Mouse (Mus musculus): ENCODE measurements around the gene Nck1. TPM values are rescaled to one million over a fixed set of nuclear protein-coding genes. Genes with fewer than 3 reads are reported as not detected.

The Nck1 gene
- total RNA-seq, 2 experiments from 2014 or later: 36.7 to 36.9 TPM

- no peak for DNase-seq
Measured at GRCm38 (mm10) chr9:100469681-100470080, 76.3 kb downstream of the Nck1 start.

DNA sequence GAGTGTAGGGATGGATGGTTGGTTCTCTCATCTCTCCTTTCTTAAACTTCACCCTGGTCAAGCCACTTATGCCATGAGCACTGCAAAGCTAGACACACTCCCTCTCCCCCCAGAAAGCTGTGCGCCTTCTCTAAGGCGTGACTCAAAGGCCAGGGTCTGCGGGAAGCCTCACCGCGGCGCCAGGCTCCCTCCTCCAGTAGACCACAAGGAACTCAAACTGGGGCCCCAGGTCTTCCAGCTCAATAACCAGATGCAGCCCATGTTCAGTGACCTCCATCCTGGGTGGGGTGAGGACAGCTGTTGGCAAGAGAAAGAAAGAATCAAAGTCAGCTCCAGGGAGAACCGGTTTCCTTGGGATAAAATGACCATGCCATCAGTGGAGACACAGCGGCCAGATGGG, 77.8 kb downstream of the Nck1 start:
- DNase-seq: no peak

DNA sequence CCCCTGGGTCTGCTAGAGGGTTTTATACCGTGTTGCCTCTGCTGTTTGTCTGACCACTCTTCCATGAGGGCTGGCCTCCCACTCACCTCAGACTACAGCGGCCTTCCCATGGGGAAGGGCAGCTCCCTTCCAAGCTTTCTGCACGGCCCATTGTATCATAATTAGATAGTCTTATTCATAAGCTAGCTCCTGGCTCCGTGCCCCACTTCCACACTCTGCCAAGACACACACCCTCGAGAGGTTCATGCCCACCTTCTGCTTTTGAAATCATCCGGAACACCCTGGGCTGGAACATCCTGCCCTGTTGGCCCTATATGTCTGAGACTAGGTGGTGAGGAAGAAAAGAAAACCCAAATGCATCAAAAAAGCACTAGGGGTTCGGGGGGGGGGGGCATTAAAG, 78.3 kb downstream of the Nck1 start:
- no peak for DNase-seq

- DNase-seq: peak; percentile 41 to 46
Measured at GRCm38 (mm10) chr9:100466743-100467142, 79.2 kb downstream of the Nck1 start.

- DNase-seq: no peak
Measured at GRCm38 (mm10) chr9:100465988-100466387, 79.9 kb downstream of the Nck1 start.

GRCm38 (mm10) chr9:100465380-100465779, 80.6 kb downstream of the Nck1 start:
- no peak for DNase-seq

GRCm38 (mm10) chr9:100463771-100464170, 82.2 kb downstream of the Nck1 start:
- DNase-seq: no peak

DNA sequence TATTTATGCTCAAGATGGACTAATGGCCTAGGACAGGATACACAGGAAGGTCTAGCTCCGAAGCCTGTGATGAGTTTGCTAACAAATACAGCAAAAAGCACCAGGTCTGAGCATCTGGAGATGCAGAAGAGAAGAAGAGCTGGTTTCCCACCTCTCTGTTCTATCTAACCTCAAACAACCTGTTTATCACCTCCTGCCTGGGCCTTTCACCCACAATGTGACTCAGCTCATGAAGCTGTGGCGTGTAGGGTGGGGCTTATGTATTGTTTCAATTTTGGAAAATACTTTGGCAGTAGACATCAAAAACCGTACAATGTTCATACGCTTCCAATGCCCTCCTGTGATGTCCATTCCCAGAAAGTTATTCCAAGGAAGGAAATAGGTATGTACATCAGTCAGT, 83.8 kb downstream of the Nck1 start:
- DNase-seq: no peak

- DNase-seq: peak; percentile 81
Measured at GRCm38 (mm10) chr9:100461671-100462070, 84.3 kb downstream of the Nck1 start.

DNA sequence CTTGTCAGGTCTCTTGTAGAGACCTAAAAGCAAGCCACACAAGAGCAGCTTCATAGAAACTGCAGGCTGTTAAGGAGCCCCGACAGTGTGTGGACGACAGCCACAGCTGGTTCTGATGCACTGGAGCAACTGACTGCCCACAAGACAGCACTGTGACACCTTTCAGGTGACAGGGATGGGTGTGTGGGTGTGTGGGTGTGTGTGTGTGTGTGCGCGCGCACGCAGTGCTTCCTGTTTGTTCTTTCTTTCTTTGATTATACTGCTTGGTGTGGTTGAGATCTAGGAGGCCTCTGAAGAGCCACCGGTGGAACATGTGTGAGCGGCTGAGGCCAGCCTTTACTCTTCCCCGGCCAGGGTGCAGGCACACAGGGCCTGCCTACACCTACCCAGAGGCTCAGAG, 85.7 kb downstream of the Nck1 start:
- DNase-seq: no peak

DNA sequence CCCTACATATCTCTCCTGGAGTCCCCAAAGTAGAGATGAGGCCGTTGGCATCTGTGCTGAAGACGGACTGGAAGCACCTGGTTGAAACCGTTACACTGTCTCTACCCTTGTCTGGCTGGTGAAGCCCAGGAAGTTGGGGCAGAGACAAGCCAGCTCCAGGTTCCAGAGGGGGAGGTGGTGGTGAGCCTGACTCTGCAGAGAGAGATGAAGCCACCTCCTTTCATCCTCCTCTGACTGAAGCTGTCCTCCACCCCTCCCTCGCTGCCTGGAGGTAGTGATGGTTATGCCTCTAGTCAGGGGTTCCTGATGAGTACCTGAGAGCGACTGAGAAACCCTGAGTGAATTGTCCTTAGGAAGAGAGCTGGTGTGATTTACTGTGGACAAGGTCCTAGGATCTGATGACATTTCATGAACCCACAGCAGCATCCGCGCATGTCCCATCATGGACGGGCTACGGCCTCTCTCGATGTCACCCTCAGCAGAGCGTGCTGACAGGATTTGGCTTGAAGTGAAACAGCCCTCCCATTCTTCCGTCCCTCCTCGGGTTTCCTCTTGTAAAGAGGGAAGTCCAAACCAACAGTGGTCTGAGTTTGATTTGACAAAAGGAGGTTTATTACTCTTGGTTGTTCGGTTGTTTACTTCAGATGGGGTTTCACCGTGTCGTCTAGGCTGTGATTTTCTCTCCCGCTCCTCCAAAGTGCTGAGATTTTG, 87.8 kb downstream of the Nck1 start:
- no peak for DNase-seq

DNA sequence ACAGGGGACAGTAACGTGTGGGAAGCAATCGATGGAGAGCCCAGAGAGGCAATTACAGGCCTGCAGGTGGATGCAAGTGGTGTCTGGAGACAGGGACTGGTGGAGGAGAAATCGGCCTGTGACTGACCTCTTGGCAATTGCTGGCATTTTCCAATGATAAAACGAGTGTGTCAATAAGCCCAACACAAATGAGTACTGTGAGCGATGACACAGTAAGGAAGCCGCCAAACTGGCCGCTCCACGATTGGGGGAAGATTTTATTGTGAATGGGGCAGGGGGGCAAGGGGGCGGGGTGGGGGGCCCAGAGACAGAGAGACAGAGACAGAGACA, 91.3 kb downstream of the Nck1 start:
- no peak for DNase-seq

- DNase-seq: peak; percentile 56 to 76
Measured at GRCm38 (mm10) chr9:100453944-100454663, 91.8 kb downstream of the Nck1 start.

DNA sequence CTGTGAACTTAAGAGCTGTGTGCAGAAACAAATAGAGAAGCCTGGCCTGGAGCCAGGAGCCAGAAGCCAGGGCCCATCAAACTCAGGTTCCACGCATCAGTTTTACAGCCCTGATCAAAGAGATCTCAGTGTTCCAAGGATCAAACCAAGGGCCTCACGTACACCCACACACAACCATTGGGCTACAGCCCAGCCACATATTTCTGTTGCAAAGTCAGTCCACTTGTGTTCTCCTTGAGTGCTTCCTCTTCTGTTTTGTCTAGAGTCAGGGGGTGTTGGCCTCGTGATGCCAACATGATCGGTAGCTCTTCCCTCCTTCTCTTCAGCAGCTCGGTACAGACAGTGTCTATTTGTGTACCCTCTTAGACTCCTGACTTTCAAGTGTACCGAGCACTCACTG, 93.5 kb downstream of the Nck1 start:
- no peak for DNase-seq

DNA sequence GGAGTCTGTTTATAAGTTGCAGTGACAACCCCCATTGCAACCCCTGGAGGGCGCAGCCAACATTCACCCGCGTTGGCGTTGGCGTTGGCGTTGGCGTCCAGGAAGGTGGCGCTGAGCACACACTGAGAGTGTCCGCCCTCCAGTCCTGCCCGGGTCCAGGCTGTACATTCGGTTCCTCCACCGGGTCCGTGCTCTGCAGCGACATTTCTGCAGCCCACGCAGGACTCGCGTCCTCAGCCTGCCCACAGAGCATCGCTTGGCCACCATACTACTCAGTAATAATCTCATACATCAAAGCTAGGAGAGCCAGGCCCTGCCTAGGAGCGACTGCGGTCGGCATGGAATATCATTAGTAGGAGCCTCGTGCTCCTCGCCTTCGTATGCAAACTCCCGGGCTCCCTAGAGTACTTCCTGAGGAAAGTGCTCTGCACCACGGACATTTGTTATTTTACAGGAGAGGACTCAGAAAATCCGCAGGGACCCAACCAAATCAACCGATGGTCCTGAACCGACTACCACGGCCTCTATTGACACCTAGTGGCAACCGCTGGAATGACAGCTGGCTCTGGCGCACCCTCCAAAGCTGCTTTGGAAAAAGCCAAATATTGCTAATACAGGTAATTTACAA, 99.8 kb downstream of the Nck1 start:
- DNase-seq: peak; percentile 71 to 77

Other genes with a start within 250 kb of the Nck1 start
- 1 to 10 TPM; 4.4 to 6.3 TPM for gene Il20rb, start 59.3 kb downstream of the Nck1 start, total RNA-seq (2021)
- 10 to 100 TPM; 17.6 to 19.8 TPM for gene Slc35g2, start 25.0 kb upstream of the Nck1 start, total RNA-seq (2021)
- 10 to 100 TPM; 56.8 to 67.8 TPM for gene Stag1, start 51.7 kb upstream of the Nck1 start, total RNA-seq (2021)